Mouse (Mus musculus): ENCODE measurements around the gene Rin2.

- TF ChIP-seq CTCF (IDR thresholded peaks at IDR 0.05; ENCODE audit: borderline replicate concordance, insufficient read depth, low read depth, low read length): no peak
- no peak for TF ChIP-seq POLR2A (IDR thresholded peaks at IDR 0.05; ENCODE audit: borderline replicate concordance, insufficient read depth, low read length)
These were observed 935 bp downstream of the Rin2 start for GRCm38 (mm10) chr2:145675756-145676543.
